Mouse (Mus musculus) telencephalon, adult 2 months (tissue): ENCODE data around the gene 2300009A05Rik.

Experiments
- DNase-seq: peaks from one replicate; pipeline ENCODE4 v3.0.0-alpha.2; 2011; ENCODE audit warnings: low read depth, low spot score

Gene 2300009A05Rik

DNA sequence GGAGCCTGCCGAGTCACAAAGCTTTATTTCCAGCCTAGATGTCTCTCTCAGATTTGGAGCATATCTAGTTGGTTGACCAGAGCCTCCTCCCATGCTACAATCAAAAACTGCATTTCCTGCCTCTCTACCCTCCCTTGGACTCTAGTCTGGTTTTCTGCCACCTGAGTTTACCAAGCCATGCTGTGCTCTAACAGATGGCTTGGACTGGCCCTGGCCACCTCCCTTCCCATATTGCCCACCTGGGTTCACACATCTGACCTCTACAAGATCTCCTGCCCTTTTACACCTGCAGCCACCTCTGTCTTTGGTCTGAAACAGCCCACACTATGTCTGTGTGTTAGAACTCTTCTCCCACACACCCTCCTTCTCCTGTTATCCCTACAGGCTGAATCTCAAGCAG, 50.9 kb downstream of the 2300009A05Rik start:
- DNase-seq, result no peak

GRCm38 (mm10) chr9:63346029-63346428, 53.0 kb downstream of the 2300009A05Rik start:
- no peak for DNase-seq
